Mouse (Mus musculus): ENCODE measurements around the gene Kat5. TPM values are rescaled to one million over a fixed set of nuclear protein-coding genes. Genes with fewer than 3 reads are reported as not detected.

Kat5 gene
- polyA plus RNA-seq (2015; fragmentation: Nextera tagmentation; extraction: Ambion mirVana): 29.6 and 35.3 TPM in 2 replicates

DNA sequence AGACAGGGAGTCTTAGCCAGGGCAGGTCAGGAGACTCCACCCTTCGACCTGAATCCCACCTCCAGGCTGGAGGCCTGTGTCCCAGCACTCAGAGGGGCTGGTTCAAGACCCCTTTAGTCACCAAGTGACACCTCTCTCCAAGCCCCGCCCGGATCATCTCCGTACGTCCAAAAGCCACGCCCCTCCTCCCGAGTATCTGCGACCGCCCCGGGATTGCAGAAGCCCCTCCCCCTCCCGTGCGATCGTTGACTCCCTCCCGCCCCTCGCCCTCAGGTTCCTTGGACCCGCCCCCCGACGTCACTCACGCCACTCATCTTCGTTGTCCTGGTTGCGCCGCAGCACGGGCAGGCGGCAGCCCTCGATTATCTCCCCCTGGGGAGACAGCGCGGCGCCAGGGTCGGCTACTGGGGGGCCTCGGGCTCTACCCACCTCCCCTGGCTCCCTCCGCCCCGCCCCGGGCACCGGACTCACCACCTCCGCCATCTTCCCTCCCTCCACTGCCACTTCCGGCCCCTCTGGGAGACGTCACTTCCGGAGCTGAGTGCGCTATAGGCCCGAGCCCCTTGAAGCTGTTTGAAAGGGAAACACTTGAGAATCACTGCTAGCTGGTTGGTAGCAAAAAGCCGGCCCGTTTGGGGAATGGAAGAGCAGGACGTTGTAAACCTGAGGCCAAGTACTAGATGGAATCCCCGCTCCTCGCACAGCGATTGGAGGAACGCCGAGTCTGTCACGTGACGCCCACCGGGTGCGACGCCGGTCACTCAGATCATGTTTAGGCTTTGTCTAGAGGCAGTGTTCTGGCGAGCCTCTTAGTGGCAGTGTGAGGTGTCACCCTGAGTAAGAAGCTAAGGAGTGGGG is at the start of gene Kat5:
Gene Kat5, minus strand, starts transcription at position 691 of the 858 bp plus-strand sequence.
- peaks cover 41% of the 10 kb centered on the region for H3K36me3 ChIP-seq
- peaks cover 16% of the 10 kb centered on the region for H3K4me1 ChIP-seq (replicated peaks)
- H3K27me3 ChIP-seq: no peaks in the 10 kb centered on the region; the same call in 1 of the 2 replicates
- H3K9me3 ChIP-seq (replicated peaks): no peaks in the 10 kb centered on the region
- under 1% methylated on average over 48 of the region's 55 CpGs for WGBS
- H3K27ac ChIP-seq: peak within 1 kb of the TSS; percentile 99
- peak within 1 kb of the TSS; percentile 85 for H3K4me3 ChIP-seq
- H3K4me2 ChIP-seq: peak within 1 kb of the TSS; percentile 80
- peak; percentile 91 for ATAC-seq (replicated peaks; ENCODE audit: insufficient number of reproducible peaks, insufficient read depth, low FRiP score, low read depth)
- peak within 1 kb of the TSS; percentile 84 for H3K9ac ChIP-seq

GRCm38 (mm10) chr19:5654720-5655298 is 44.8 kb upstream of the Kat5 start:
- Histone ChIP-seq H3K4me1 (replicated peaks) (peaks cover 14% of the 10 kb centered on the region), H3K9ac (no peak overlapping the region; the same call in 1 of the 2 replicates), H3K27me3 (peaks cover 19% of the 10 kb centered on the region), H3K4me2 (peak overlapping the region; percentile 68), H3K36me3 (peaks cover 42% of the 10 kb centered on the region), H3K27ac (no peak overlapping the region), H3K4me3 (peak overlapping the region; percentile 46), H3K9me3 (replicated peaks) (no peaks in the 10 kb centered on the region)
- 0 out of 2 replicates have a peak, but pooled peaks have one; percentile 19 for ATAC-seq (replicated peaks; ENCODE audit: insufficient number of reproducible peaks, insufficient read depth, low FRiP score, low read depth)
- WGBS: 34% methylated on average over 43 of the region's 43 CpGs

GRCm38 (mm10) chr19:5653969-5654719 is 44.1 kb upstream of the Kat5 start:
- H3K36me3 ChIP-seq: peaks cover 42% of the 10 kb centered on the region
- H3K27ac ChIP-seq: no peak overlapping the region
- peak overlapping the region; percentile 46 for H3K4me3 ChIP-seq
- H3K9ac ChIP-seq: peak overlapping the region; percentile 9; the same call in 1 of the 2 replicates
- 27% methylated on average over 62 of the region's 62 CpGs for WGBS
- H3K4me1 ChIP-seq (replicated peaks): peaks cover 21% of the 10 kb centered on the region
- ATAC-seq (replicated peaks; ENCODE audit: insufficient number of reproducible peaks, insufficient read depth, low FRiP score, low read depth): no peak
- peaks cover 19% of the 10 kb centered on the region for H3K27me3 ChIP-seq
- peak overlapping the region; percentile 68 for H3K4me2 ChIP-seq
- no peaks in the 10 kb centered on the region for H3K9me3 ChIP-seq (replicated peaks)

GRCm38 (mm10) chr19:5652570-5652969 is 42.5 kb upstream of the Kat5 start:
- no peak for ATAC-seq (replicated peaks; ENCODE audit: insufficient number of reproducible peaks, insufficient read depth, low FRiP score, low read depth)

GRCm38 (mm10) chr19:5651502-5652274 is 41.7 kb upstream of the Kat5 start:
- Histone ChIP-seq H3K4me2 (no peak overlapping the region), H3K9me3 (replicated peaks) (no peaks in the 10 kb centered on the region), H3K27ac (no peak overlapping the region), H3K9ac (no peak overlapping the region), H3K4me1 (replicated peaks) (peaks cover 36% of the 10 kb centered on the region), H3K4me3 (no peak overlapping the region), H3K36me3 (peaks cover 51% of the 10 kb centered on the region), H3K27me3 (peaks cover 19% of the 10 kb centered on the region)
- 67% methylated on average over 13 of the region's 13 CpGs for WGBS
- ATAC-seq (replicated peaks; ENCODE audit: insufficient number of reproducible peaks, insufficient read depth, low FRiP score, low read depth): no peak

More at GRCm38 (mm10) chr19:5652570-5652969, 42.5 kb upstream of the Kat5 start:
- Histone ChIP-seq H3K4me3 (no peak overlapping the region), H3K9ac (no peak overlapping the region), H3K9me3 (replicated peaks) (no peaks in the 10 kb centered on the region), H3K4me2 (no peak overlapping the region), H3K36me3 (peaks cover 47% of the 10 kb centered on the region), H3K27me3 (peaks cover 19% of the 10 kb centered on the region), H3K4me1 (replicated peaks) (peaks cover 36% of the 10 kb centered on the region), H3K27ac (no peak overlapping the region)
- 83% methylated on average over 6 of the region's 6 CpGs for WGBS

DNA sequence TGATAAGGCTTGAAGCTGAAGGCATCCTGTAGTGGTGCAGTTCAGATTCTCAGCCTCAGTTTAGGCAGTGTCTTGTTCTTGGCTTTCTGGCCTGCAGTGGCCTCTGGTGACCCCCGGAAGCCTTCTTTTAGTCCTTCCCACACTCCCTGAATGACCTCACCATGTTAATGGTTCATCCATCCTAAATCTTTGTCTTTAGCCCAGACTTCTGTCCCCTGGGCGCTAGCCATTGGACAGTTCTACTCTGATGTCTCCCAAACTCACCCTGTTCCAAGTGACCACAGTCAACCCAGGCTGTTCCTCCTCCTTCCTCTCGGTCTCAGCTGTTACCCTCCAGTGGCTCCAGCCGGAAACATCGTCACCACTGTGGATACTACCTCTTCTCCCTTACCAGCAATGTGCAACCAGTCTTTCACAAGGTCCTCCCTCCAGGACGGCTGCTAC is 39.3 kb upstream of the Kat5 start:
- Histone ChIP-seq H3K4me3 (peak overlapping the region; percentile 41), H3K27me3 (peaks cover 5% of the 10 kb centered on the region; the same call in 1 of the 2 replicates), H3K36me3 (peaks cover 70% of the 10 kb centered on the region), H3K27ac (peak overlapping the region; percentile 86), H3K9me3 (replicated peaks) (no peaks in the 10 kb centered on the region), H3K4me1 (replicated peaks) (peaks cover 27% of the 10 kb centered on the region), H3K9ac (peak overlapping the region; percentile 46), H3K4me2 (peak overlapping the region; percentile 65)
- peak; percentile 23 for ATAC-seq (replicated peaks; ENCODE audit: insufficient number of reproducible peaks, insufficient read depth, low FRiP score, low read depth)
- WGBS: 52% methylated on average over 6 of the region's 6 CpGs

DNA sequence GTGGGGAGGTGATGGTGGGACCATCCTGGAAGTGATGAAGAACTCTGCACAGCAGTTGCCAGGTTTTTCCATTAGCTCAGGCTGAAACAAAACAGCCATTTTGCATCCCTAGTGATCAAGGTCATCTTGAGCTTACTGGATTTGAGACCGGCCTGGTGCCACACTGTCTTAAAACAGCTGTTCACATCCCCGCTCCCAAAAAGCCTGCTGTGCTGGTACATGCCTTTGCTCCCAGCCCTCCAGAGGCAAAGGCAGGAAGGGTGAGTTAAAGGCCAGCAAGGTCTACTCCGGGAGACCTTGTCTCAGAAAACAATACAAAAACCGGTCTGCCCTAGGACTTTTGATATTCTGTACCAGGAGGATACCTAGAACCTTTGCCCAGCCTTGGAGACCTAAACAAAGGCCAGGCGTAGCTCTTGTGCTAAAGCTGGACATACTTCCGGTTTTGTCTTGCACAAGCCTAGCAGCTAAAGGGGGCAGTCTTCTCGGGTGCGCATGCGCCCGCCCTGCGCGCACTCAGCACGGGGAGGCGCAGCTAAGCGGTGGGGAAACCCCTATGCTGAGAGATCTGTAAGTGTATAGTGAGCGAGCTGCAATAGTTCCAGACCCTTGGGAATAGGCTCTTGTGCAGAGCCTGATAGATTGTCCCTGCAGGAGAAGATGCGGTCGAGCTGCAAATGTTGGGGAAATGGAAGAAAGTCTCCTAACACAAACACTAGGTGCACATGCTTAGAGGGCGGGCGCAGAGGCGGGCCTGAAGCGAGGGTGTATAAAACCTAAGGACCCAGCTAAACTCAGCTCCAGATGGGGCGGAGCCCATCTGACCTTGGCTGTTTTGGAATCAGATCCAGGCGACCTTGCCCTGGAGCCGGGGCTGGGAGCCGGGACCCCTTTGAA is 38.6 kb upstream of the Kat5 start:
- 10% methylated on average over 26 of the region's 26 CpGs for WGBS

GRCm38 (mm10) chr19:5647791-5648190 is 37.8 kb upstream of the Kat5 start:
- Histone ChIP-seq H3K9ac (no peak overlapping the region), H3K36me3 (peaks cover 67% of the 10 kb centered on the region)
- WGBS: 90% methylated on average over 6 of the region's 6 CpGs

More for the DNA sequence above, 38.6 kb upstream of the Kat5 start:
- H3K27ac ChIP-seq: peak overlapping the region; percentile 86
- no peaks in the 10 kb centered on the region; the same call in 1 of the 2 replicates for H3K27me3 ChIP-seq
- H3K9ac ChIP-seq: peak overlapping the region; percentile 46
- ATAC-seq (replicated peaks; ENCODE audit: insufficient number of reproducible peaks, insufficient read depth, low FRiP score, low read depth): peak; percentile 87
- H3K9me3 ChIP-seq (replicated peaks): no peaks in the 10 kb centered on the region
- H3K4me1 ChIP-seq (replicated peaks): peaks cover 21% of the 10 kb centered on the region
- H3K36me3 ChIP-seq: peaks cover 67% of the 10 kb centered on the region
- peak overlapping the region; percentile 65 for H3K4me2 ChIP-seq
- peak overlapping the region; percentile 41 for H3K4me3 ChIP-seq

DNA sequence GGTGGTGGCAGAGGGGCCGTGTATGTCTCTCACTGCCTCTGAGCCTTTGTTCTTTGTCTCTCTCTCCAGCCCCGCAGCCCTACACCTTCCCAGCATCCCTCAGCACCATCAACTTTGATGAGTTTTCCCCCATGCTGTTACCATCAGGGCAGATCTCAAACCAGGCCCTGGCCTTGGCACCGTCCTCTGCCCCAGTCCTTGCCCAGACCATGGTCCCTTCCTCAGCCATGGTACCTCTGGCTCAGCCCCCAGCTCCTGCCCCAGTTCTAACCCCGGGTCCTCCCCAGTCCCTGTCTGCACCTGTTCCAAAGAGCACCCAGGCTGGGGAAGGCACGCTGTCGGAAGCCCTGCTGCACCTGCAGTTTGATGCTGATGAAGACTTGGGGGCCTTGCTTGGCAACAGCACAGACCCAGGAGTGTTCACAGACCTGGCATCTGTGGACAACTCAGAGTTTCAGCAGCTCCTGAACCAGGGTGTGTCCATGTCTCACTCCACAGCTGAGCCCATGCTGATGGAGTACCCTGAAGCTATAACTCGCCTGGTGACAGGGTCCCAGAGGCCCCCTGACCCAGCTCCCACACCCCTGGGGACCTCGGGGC is 36.8 kb upstream of the Kat5 start:
- ATAC-seq (replicated peaks; ENCODE audit: insufficient number of reproducible peaks, insufficient read depth, low FRiP score, low read depth): no peak
- Histone ChIP-seq H3K4me3 (no peak overlapping the region), H3K9ac (no peak overlapping the region), H3K4me2 (no peak overlapping the region), H3K9me3 (replicated peaks) (no peaks in the 10 kb centered on the region), H3K27me3 (no peaks in the 10 kb centered on the region), H3K36me3 (peaks cover 68% of the 10 kb centered on the region), H3K27ac (no peak overlapping the region), H3K4me1 (replicated peaks) (peaks cover 21% of the 10 kb centered on the region)
- 87% methylated on average over 8 of the region's 8 CpGs for WGBS

More at GRCm38 (mm10) chr19:5647791-5648190, 37.8 kb upstream of the Kat5 start:
- Histone ChIP-seq H3K27ac (peak overlapping the region; percentile 86), H3K4me1 (replicated peaks) (peaks cover 21% of the 10 kb centered on the region), H3K27me3 (no peaks in the 10 kb centered on the region), H3K9me3 (replicated peaks) (no peaks in the 10 kb centered on the region), H3K4me3 (no peak overlapping the region), H3K4me2 (no peak overlapping the region)
- ATAC-seq (replicated peaks; ENCODE audit: insufficient number of reproducible peaks, insufficient read depth, low FRiP score, low read depth): no peak

All from heart, embryonic 15.5 days (tissue).